8 mouse cellular contexts compared by ENCODE assay signal in genomic region chr11:29373396-29374273, GRCm38 (mm10). TPM values are rescaled to one million over a fixed set of nuclear protein-coding genes. Genes with fewer than 3 reads are reported as not detected.
DNase-seq lines count a peak whose midpoint lies in the region; ATAC-seq and TF ChIP-seq lines count a peak whose summit lies in the region.

Gene Ccdc88a, plus strand, starts transcription at chr11:29373658.

- no peaks in the 10 kb centered on the region for H3K9me3 ChIP-seq in hindbrain, embryonic 10.5 days
- H3K9me3 ChIP-seq in lung, postnatal 0 days (ENCODE audit: low read length): no peaks in the 10 kb centered on the region

- peak within 1 kb of the TSS; percentile 87 for H3K4me3 ChIP-seq in hindbrain, embryonic 10.5 days
- H3K4me3 ChIP-seq in lung, postnatal 0 days (ENCODE audit: low read depth, low read length): peak within 1 kb of the TSS; percentile 91

- peaks cover 12% of the 10 kb centered on the region for H3K36me3 ChIP-seq in hindbrain, embryonic 10.5 days
- no peaks in the 10 kb centered on the region for H3K36me3 ChIP-seq in lung, postnatal 0 days (ENCODE audit: insufficient read depth, low read length)

- under 1% methylated on average over 104 of the region's 107 CpGs for WGBS in hindbrain, embryonic 10.5 days
- WGBS in lung, postnatal 0 days: under 1% methylated on average over 73 of the region's 107 CpGs

- peak within 1 kb of the TSS; percentile 62 for H3K9ac ChIP-seq in lung, postnatal 0 days (replicated peaks; ENCODE audit: low read depth)

- DNase-seq in MN1 (ENCODE audit: low spot score): peak; percentile 99
- DNase-seq in cerebellum, adult 9-10 months: peak; percentile 91
- peak; percentile 98 for DNase-seq in hindbrain, embryonic 10.5 days (ENCODE audit: low spot score)
- peak; percentile 97 for DNase-seq in layer of hippocampus, adult 9-11 months
- peak; percentile 96 for DNase-seq in lung, postnatal 0 days (ENCODE audit: low spot score)
- peak; percentile 97 for DNase-seq in ovary, postnatal 14 days (ENCODE audit: low spot score)
- peak; percentile 96 for DNase-seq in thymus, postnatal 14 days

- peak; percentile 62 for TF ChIP-seq CTCF in lung, postnatal 0 days (IDR thresholded peaks at IDR 0.05)

- H3K4me1 ChIP-seq in hindbrain, embryonic 10.5 days (replicated peaks): peaks cover 11% of the 10 kb centered on the region
- H3K4me1 ChIP-seq in lung, postnatal 0 days (ENCODE audit: insufficient read depth, low read depth, low read length): no peaks in the 10 kb centered on the region

- H3K4me2 ChIP-seq in lung, postnatal 0 days (replicated peaks; ENCODE audit: low read depth, low read length): peak within 1 kb of the TSS; percentile 76

- H3K27me3 ChIP-seq in hindbrain, embryonic 10.5 days (ENCODE audit: insufficient read depth, poor library complexity, severe bottlenecking): no peaks in the 10 kb centered on the region
- no peaks in the 10 kb centered on the region for H3K27me3 ChIP-seq in lung, postnatal 0 days (replicated peaks; ENCODE audit: insufficient read depth, low read length)

- peak within 1 kb of the TSS; percentile 98 for H3K27ac ChIP-seq in hindbrain, embryonic 10.5 days
- peak within 1 kb of the TSS; percentile 83 for H3K27ac ChIP-seq in lung, postnatal 0 days (ENCODE audit: low read length)

- TF ChIP-seq EP300 in lung, postnatal 0 days (IDR thresholded peaks at IDR 0.05): no peak

- ATAC-seq in frontal cortex, adult (ENCODE audit: low TSS enrichment): peak; percentile 93
- peak; percentile 95 for ATAC-seq in lung, postnatal 0 days

RNA-seq across cellular contexts. Expression of gene Ccdc88a, which starts in this region (rescaled TPM):
- 32.4 and 39.0 TPM in 2 replicates for polyA plus RNA-seq in hindbrain, embryonic 10.5 days (2016; fragmentation: Nextera tagmentation; extraction: Ambion mirVana)
- polyA plus RNA-seq in lung, postnatal 0 days (2015; fragmentation: Nextera tagmentation; extraction: Ambion mirVana): 13.1 and 16.3 TPM in 2 replicates

Comparison
In these comparisons a context has a peak if more than half of its experiments do, and no peak if none do; other contexts are left out.
1. Peak in every context shown above with its lines: DNase-seq, ATAC-seq, H3K4me3 ChIP-seq and H3K27ac ChIP-seq.